Mouse (Mus musculus) small intestine, adult 2 months (tissue): ENCODE measurements at regions not wholly inside any gene's neighbourhood (a gene's known extent, or its start where the extent isn't known, plus 50 kb on each side); places are given as distances from the start of the nearest gene placed in this dataset.

Experiments
- CTCF ChIP-seq: fragments of 200-500 bp; IDR thresholded peaks from 2 replicates; pipeline ENCODE4 v1.5.1; 2012; ENCODE audit warnings: low read depth, mild to moderate bottlenecking, control low read depth, inconsistent platforms, low read length, moderate library complexity, mixed read lengths; ENCODE audit not compliant: insufficient replicate concordance, insufficient read length; ENCODE audit errors: extremely low read depth
- POLR2A ChIP-seq: fragments of 200-500 bp; IDR thresholded peaks from 2 replicates; pipeline ENCODE4 v1.6.1; 2012; ENCODE audit warnings: low read depth, mild to moderate bottlenecking, control low read depth, inconsistent platforms, low read length, moderate library complexity

DNA sequence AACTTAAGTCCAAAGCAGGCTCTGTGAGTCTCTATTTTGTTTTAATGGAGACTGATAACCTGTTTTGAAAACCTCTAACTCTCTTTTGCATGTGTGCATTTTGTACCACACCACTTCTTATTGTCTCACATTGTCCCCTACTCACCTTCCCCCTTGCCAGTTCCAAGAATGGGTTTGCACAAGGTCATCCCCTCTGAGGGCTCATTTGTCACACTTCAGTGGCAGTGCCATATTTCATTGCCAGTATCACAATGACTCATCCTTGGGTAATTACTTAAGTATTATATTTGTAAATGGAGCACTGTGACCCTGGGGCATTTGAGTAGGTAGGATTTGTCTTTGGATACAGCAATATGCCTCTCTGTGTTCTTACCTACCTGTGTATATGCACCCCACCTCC lies 429.3 kb downstream of the Nsun3 start:
- TF ChIP-seq CTCF, result no peak
- TF ChIP-seq POLR2A, result no peak
